In genomic region chr9:108451170-108451493, GRCm38 (mm10) we compare ENCODE assay signal across 10 mouse cellular contexts. TPM values are rescaled to one million over a fixed set of nuclear protein-coding genes. Genes with fewer than 3 reads are reported as not detected.
DNase-seq lines count a peak whose midpoint lies in the region; ATAC-seq and TF ChIP-seq lines count a peak whose summit lies in the region.
"Had no signal": no experiment of that assay in that cellular context is flagged by ENCODE, and none has a peak within 500 bp of the region (broad histone marks: within the 10 kb centered on the region; RNA-seq: fewer than 3 reads in every experiment).

No protein-coding gene starts in this region.

- no peak for ATAC-seq in kidney, embryonic 14.5 days (ENCODE audit: low FRiP score, low TSS enrichment)
- ATAC-seq in erythroblast, adult 5-6 weeks (replicated peaks; ENCODE audit: low FRiP score, poor library complexity, severe bottlenecking), result peak; percentile 41
- ATAC-seq in intestine, postnatal 0 days, result no peak
- no peak for ATAC-seq in midbrain, embryonic 16.5 days

- H3K27ac ChIP-seq in kidney, embryonic 14.5 days (ENCODE audit: low read depth, low read length), result peak overlapping the region; percentile 59; the same call in 1 of the 2 replicates
- no peak overlapping the region for H3K27ac ChIP-seq in intestine, postnatal 0 days (ENCODE audit: low read depth, low read length)
- peak overlapping the region; percentile 84 for H3K27ac ChIP-seq in midbrain, embryonic 16.5 days (ENCODE audit: low read length)

- H3K27me3 ChIP-seq in kidney, embryonic 14.5 days (ENCODE audit: control insufficient read depth, insufficient read depth, low read length), result no peaks in the 10 kb centered on the region
- H3K27me3 ChIP-seq in intestine, postnatal 0 days (replicated peaks; ENCODE audit: control insufficient read depth, insufficient read depth, low read length), result no peaks in the 10 kb centered on the region
- H3K27me3 ChIP-seq in midbrain, embryonic 16.5 days (ENCODE audit: control insufficient read depth, insufficient read depth, low read depth, low read length), result no peaks in the 10 kb centered on the region

- peaks cover 6% of the 10 kb centered on the region for H3K36me3 ChIP-seq in kidney, embryonic 14.5 days (ENCODE audit: control insufficient read depth, insufficient read depth, low read length)
- no peaks in the 10 kb centered on the region; the same call in 1 of the 2 replicates for H3K36me3 ChIP-seq in intestine, postnatal 0 days (ENCODE audit: control insufficient read depth, insufficient read depth)
- peaks cover 3% of the 10 kb centered on the region; the same call in 1 of the 2 replicates for H3K36me3 ChIP-seq in midbrain, embryonic 16.5 days (ENCODE audit: control insufficient read depth, insufficient read depth, low read length)

- no peaks in the 10 kb centered on the region for H3K9me3 ChIP-seq in kidney, embryonic 14.5 days (ENCODE audit: control insufficient read depth, low read length)
- H3K9me3 ChIP-seq in intestine, postnatal 0 days (ENCODE audit: control insufficient read depth), result no peaks in the 10 kb centered on the region
- H3K9me3 ChIP-seq in midbrain, embryonic 16.5 days (replicated peaks; ENCODE audit: control insufficient read depth, low read length, poor library complexity, severe bottlenecking), result no peaks in the 10 kb centered on the region

- no peak for TF ChIP-seq CTCF in intestine, postnatal 0 days (IDR thresholded peaks at IDR 0.05; ENCODE audit: low read depth)

- 89% methylated on average over 6 of the region's 6 CpGs for WGBS in kidney, embryonic 14.5 days
- 64% methylated on average over 6 of the region's 6 CpGs for WGBS in intestine, postnatal 0 days
- WGBS in midbrain, embryonic 16.5 days, result 76% methylated on average over 6 of the region's 6 CpGs

- H3K9ac ChIP-seq in kidney, embryonic 14.5 days (ENCODE audit: low read depth, low read length), result no peak overlapping the region
- no peak overlapping the region for H3K9ac ChIP-seq in intestine, postnatal 0 days (ENCODE audit: low read depth, low read length)
- peak overlapping the region; percentile 33 for H3K9ac ChIP-seq in midbrain, embryonic 16.5 days (ENCODE audit: low read depth, low read length)

- DNase-seq in kidney, postnatal 36 days, result no peak
- no peak for DNase-seq in adrenal gland, adult 8-10 months
- no peak for DNase-seq in frontal cortex, postnatal 36 days (ENCODE audit: low spot score in 2 of 2)
- DNase-seq in kidney, adult 8-10 months, result no peak

- H3K4me2 ChIP-seq in kidney, embryonic 14.5 days (replicated peaks; ENCODE audit: low read depth, low read length), result peak overlapping the region; percentile 87; the same call in 1 of the 2 replicates
- H3K4me2 ChIP-seq in intestine, postnatal 0 days (replicated peaks; ENCODE audit: low read depth), result peak overlapping the region; percentile 92
- H3K4me2 ChIP-seq in midbrain, embryonic 16.5 days (ENCODE audit: low read length), result peak overlapping the region; percentile 70

- H3K4me1 ChIP-seq in kidney, embryonic 14.5 days (ENCODE audit: control insufficient read depth, insufficient read depth, low read length), result peaks cover 20% of the 10 kb centered on the region; the same call in 1 of the 2 replicates
- H3K4me1 ChIP-seq in intestine, postnatal 0 days (replicated peaks; ENCODE audit: control insufficient read depth, insufficient read depth, low read length), result peaks cover 16% of the 10 kb centered on the region; the same call in 1 of the 2 replicates
- H3K4me1 ChIP-seq in midbrain, embryonic 16.5 days (ENCODE audit: control insufficient read depth, insufficient read depth, low read length), result peaks cover 38% of the 10 kb centered on the region

- H3K4me3 ChIP-seq in kidney, embryonic 14.5 days (ENCODE audit: low read length), result no peak overlapping the region
- no peak overlapping the region for H3K4me3 ChIP-seq in intestine, postnatal 0 days (ENCODE audit: low read depth, low read length)
- H3K4me3 ChIP-seq in midbrain, embryonic 16.5 days (ENCODE audit: low read depth, low read length), result peak overlapping the region; percentile 55
- H3K4me3 ChIP-seq: megakaryocyte, embryonic 14.5 days had no signal

RNA-seq across cellular contexts. Expression of gene Ccdc71, which starts 9.2 kb away (rescaled TPM):
- polyA plus RNA-seq in kidney, embryonic 14.5 days (2014; fragmentation: Nextera tagmentation; extraction: Ambion mirVana), result 50.7 and 54.7 TPM in 2 replicates
- 6.1 and 21.7 TPM in 2 replicates for total RNA-seq in erythroblast, adult 5-6 weeks (2015; ENCODE audit: low replicate concordance)
- total RNA-seq in erythroblast, adult 5-6 weeks (2017; ENCODE audit: low replicate concordance), result 1.5 and 5.8 TPM in 2 replicates
- 29.4 and 30.2 TPM in 2 replicates for polyA plus RNA-seq in intestine, postnatal 0 days (2015; fragmentation: Nextera tagmentation; extraction: Ambion mirVana)
- polyA plus RNA-seq in midbrain, embryonic 16.5 days (2015; fragmentation: Nextera tagmentation; extraction: Ambion mirVana), result 65.2 and 69.3 TPM in 2 replicates
- total RNA-seq in adrenal gland, adult 8-10 months (2022), result 10 to 100 TPM; 46.6 to 56.5 (median 52.7) TPM

RNA-seq across cellular contexts. Expression of gene Klhdc8b, which starts 10.2 kb away (rescaled TPM):
- polyA plus RNA-seq in kidney, embryonic 14.5 days (2014; fragmentation: Nextera tagmentation; extraction: Ambion mirVana), result 21.6 and 22.9 TPM in 2 replicates
- 0.77 and 2.9 TPM in 2 replicates for total RNA-seq in erythroblast, adult 5-6 weeks (2015; ENCODE audit: low replicate concordance)
- 3.3 and 4.3 TPM in 2 replicates for total RNA-seq in erythroblast, adult 5-6 weeks (2017; ENCODE audit: low replicate concordance)
- polyA plus RNA-seq in intestine, postnatal 0 days (2015; fragmentation: Nextera tagmentation; extraction: Ambion mirVana), result 24.2 and 24.8 TPM in 2 replicates
- polyA plus RNA-seq in midbrain, embryonic 16.5 days (2015; fragmentation: Nextera tagmentation; extraction: Ambion mirVana), result 72.6 and 81.0 TPM in 2 replicates
- 10 to 100 TPM; 19.7 to 48.3 (median 33.1) TPM for total RNA-seq in adrenal gland, adult 8-10 months (2022)

RNA-seq across cellular contexts. Expression of gene BC048562, which starts 14.8 kb away (rescaled TPM):
- not detected in 2 replicates for polyA plus RNA-seq in kidney, embryonic 14.5 days (2014; fragmentation: Nextera tagmentation; extraction: Ambion mirVana)
- not detected in 2 replicates for total RNA-seq in erythroblast, adult 5-6 weeks (2015; ENCODE audit: low replicate concordance)
- not detected in 2 replicates for total RNA-seq in erythroblast, adult 5-6 weeks (2017; ENCODE audit: low replicate concordance)
- polyA plus RNA-seq in intestine, postnatal 0 days (2015; fragmentation: Nextera tagmentation; extraction: Ambion mirVana), result not detected in 2 replicates
- polyA plus RNA-seq in midbrain, embryonic 16.5 days (2015; fragmentation: Nextera tagmentation; extraction: Ambion mirVana), result not detected in 2 replicates
- not detected for total RNA-seq in adrenal gland, adult 8-10 months (2022)
- total RNA-seq: gastrocnemius, postnatal 4 days had no signal

RNA-seq across cellular contexts. Expression of gene Ccdc36, which starts 22.8 kb away (rescaled TPM):
- 1.8 and 2.9 TPM in 2 replicates for polyA plus RNA-seq in kidney, embryonic 14.5 days (2014; fragmentation: Nextera tagmentation; extraction: Ambion mirVana)
- total RNA-seq in erythroblast, adult 5-6 weeks (2015; ENCODE audit: low replicate concordance), result not detected in 2 replicates
- not detected in 2 replicates for total RNA-seq in erythroblast, adult 5-6 weeks (2017; ENCODE audit: low replicate concordance)
- 0.29 TPM in 2 replicates for polyA plus RNA-seq in intestine, postnatal 0 days (2015; fragmentation: Nextera tagmentation; extraction: Ambion mirVana)
- 1.7 and 2.6 TPM in 2 replicates for polyA plus RNA-seq in midbrain, embryonic 16.5 days (2015; fragmentation: Nextera tagmentation; extraction: Ambion mirVana)
- under 1 TPM in 1 of 4 experiments, not detected in 3; 0.10 TPM for total RNA-seq in adrenal gland, adult 8-10 months (2022)

RNA-seq across cellular contexts. Expression of gene Lamb2, which starts 28.4 kb away (rescaled TPM):
- polyA plus RNA-seq in kidney, embryonic 14.5 days (2014; fragmentation: Nextera tagmentation; extraction: Ambion mirVana), result 21.5 and 31.9 TPM in 2 replicates
- not detected in 2 replicates for total RNA-seq in erythroblast, adult 5-6 weeks (2015; ENCODE audit: low replicate concordance)
- not detected in 2 replicates for total RNA-seq in erythroblast, adult 5-6 weeks (2017; ENCODE audit: low replicate concordance)
- 8.9 and 10.1 TPM in 2 replicates for polyA plus RNA-seq in intestine, postnatal 0 days (2015; fragmentation: Nextera tagmentation; extraction: Ambion mirVana)
- polyA plus RNA-seq in midbrain, embryonic 16.5 days (2015; fragmentation: Nextera tagmentation; extraction: Ambion mirVana), result 18.6 and 19.3 TPM in 2 replicates
- total RNA-seq in adrenal gland, adult 8-10 months (2022), result 100 to 1,000 TPM; 117 to 175 (median 152) TPM
